Mouse (Mus musculus) kidney, postnatal 0 days (tissue): ENCODE results near the gene Fzd4. TPM values are rescaled to one million over a fixed set of nuclear protein-coding genes. Genes with fewer than 3 reads are reported as not detected.

Source experiments
- ATAC-seq: fragments of 200-750 bp; cut with Nextera tagmentation; replicated peaks from 2 replicates; pipeline ENCODE4 v1.8.0; 2017; ENCODE audit warnings: low read depth, moderate number of reproducible peaks, moderate TSS enrichment, moderate library complexity; ENCODE audit not compliant: low FRiP score
- DNase-seq: peaks from one replicate; pipeline ENCODE4 v3.0.0-alpha.2; 2016; ENCODE audit warnings: low spot score
- H3K27ac ChIP-seq: fragments of 300-500 bp; sonication (generic); 2 replicates; pipeline ENCODE4 v1.5.1; 2014; ENCODE audit warnings: mild to moderate bottlenecking
- H3K27me3 ChIP-seq: fragments of 300-500 bp; sonication (generic); 2 replicates; pipeline ENCODE4 v1.6.1; 2014; ENCODE audit warnings: low read length, mixed read lengths; ENCODE audit not compliant: insufficient read depth
- H3K36me3 ChIP-seq: fragments of 300-500 bp; sonication (generic); 2 replicates; pipeline ENCODE4 v1.6.1; 2014; ENCODE audit warnings: low read length, mixed read lengths; ENCODE audit not compliant: insufficient read depth
- H3K4me1 ChIP-seq: fragments of 300-500 bp; sonication (generic); replicated peaks from 2 replicates; pipeline ENCODE4 v1.6.1; 2014; ENCODE audit warnings: antibody characterized with exemption, low read length, mixed read lengths; ENCODE audit not compliant: insufficient read depth
- H3K4me2 ChIP-seq: fragments of 300-500 bp; sonication (generic); 2 replicates; pipeline ENCODE4 v1.6.1; 2014; ENCODE audit warnings: mild to moderate bottlenecking, low read length, moderate library complexity, mixed read lengths
- H3K4me3 ChIP-seq: fragments of 300-500 bp; sonication (generic); replicated peaks from 2 replicates; pipeline ENCODE4 v1.5.1; 2014; ENCODE audit warnings: low read depth, low read length
- H3K9ac ChIP-seq: fragments of 300-500 bp; sonication (generic); 2 replicates; pipeline ENCODE4 v1.6.1; 2014; ENCODE audit warnings: low read depth, low read length
- H3K9me3 ChIP-seq: fragments of 300-500 bp; sonication (generic); replicated peaks from 2 replicates; pipeline ENCODE4 v1.6.1; 2016; ENCODE audit warnings: low read length, inconsistent platforms, mixed read lengths
- CTCF ChIP-seq: IDR thresholded peaks from 2 replicates; pipeline ENCODE4 v1.5.1; 2016; ENCODE audit warnings: antibody characterized with exemption, low read depth, mild to moderate bottlenecking, moderate library complexity
- WGBS: fragments of 180-500 bp; shearing (Covaris S2); extraction: QIAGEN DNeasy Blood & Tissue Kit; methylation state at CpG from one replicate; pipeline ENCODE4 v1.1.7; 2014; 5-methylcytosine and 5-hydroxymethylcytosine counted together
- polyA plus RNA-seq: library from polyadenylated mRNA; unstranded; fragments of >200 nt; fragmentation: Nextera tagmentation; extraction: Ambion mirVana; gene quantifications from 2 replicates; pipeline ENCODE4 v1.2.1, GENCODE M21; 2015

Fzd4 gene
- polyA plus RNA-seq, 1 experiment from 2014 or later = 29.6 TPM

- DNase-seq (no peak), ATAC-seq (no peak)
- Histone ChIP-seq H3K27me3 (no peaks in the 10 kb centered on the region), H3K4me2 (no peak overlapping the region), H3K9me3 (no peaks in the 10 kb centered on the region), H3K4me1 (peaks cover 7% of the 10 kb centered on the region; the same call in 1 of the 2 replicates), H3K4me3 (no peak overlapping the region), H3K36me3 (no peaks in the 10 kb centered on the region), H3K9ac (no peak overlapping the region), H3K27ac (no peak overlapping the region)
- no peak for TF ChIP-seq CTCF
- WGBS = 80% methylated on average over 1 of the region's 1 CpGs
These were observed 34.1 kb upstream of the Fzd4 start for GRCm38 (mm10) chr7:89370086-89370485.

DNA sequence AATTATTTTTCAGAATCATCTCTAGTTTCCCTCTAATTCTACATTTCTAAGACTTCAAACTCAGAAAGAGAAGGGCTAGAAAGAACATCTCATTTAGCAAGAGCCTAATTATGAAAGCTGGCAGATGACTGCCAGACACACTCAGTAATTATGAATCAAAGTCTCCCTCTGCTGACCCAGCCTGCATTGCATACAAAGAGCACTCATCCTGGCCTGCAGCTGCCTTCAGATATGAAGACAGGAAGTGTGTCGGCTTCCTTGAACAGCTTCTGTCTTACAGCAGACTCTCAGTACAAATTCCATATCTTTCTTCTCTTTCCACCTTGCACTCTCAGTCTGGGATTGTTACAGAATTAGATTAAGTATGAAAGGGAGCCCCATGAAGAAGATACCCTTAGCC is 33.2 kb upstream of the Fzd4 start:
- ATAC-seq (no peak), DNase-seq (peak; percentile 65)
- Histone ChIP-seq H3K36me3 (no peaks in the 10 kb centered on the region), H3K27ac (no peak overlapping the region), H3K4me1 (peaks cover 7% of the 10 kb centered on the region; the same call in 1 of the 2 replicates), H3K4me3 (no peak overlapping the region), H3K27me3 (no peaks in the 10 kb centered on the region), H3K9ac (no peak overlapping the region), H3K9me3 (no peaks in the 10 kb centered on the region), H3K4me2 (no peak overlapping the region)
- 39% methylated on average over 1 of the region's 1 CpGs for WGBS
- TF ChIP-seq CTCF = peak; percentile 62

GRCm38 (mm10) chr7:89371623-89372295 is 32.4 kb upstream of the Fzd4 start:
- TF ChIP-seq CTCF = no peak
- Histone ChIP-seq H3K27ac (no peak overlapping the region), H3K4me3 (no peak overlapping the region), H3K9me3 (no peaks in the 10 kb centered on the region), H3K4me2 (no peak overlapping the region), H3K9ac (no peak overlapping the region), H3K27me3 (no peaks in the 10 kb centered on the region), H3K4me1 (peaks cover 7% of the 10 kb centered on the region; the same call in 1 of the 2 replicates), H3K36me3 (no peaks in the 10 kb centered on the region)
- WGBS = 66% methylated on average over 6 of the region's 6 CpGs
- ATAC-seq (no peak), DNase-seq (no peak)

GRCm38 (mm10) chr7:89380935-89381705 is 23.0 kb upstream of the Fzd4 start:
- 19% methylated on average over 7 of the region's 7 CpGs for WGBS
- DNase-seq (peak; percentile 65), ATAC-seq (no peak)
- TF ChIP-seq CTCF = no peak
- H3K9ac ChIP-seq = 0 out of 2 replicates have a peak overlapping the region, but pooled peaks have one; percentile 15
- H3K4me2 ChIP-seq = no peak overlapping the region
- H3K4me3 ChIP-seq = no peak overlapping the region
- H3K36me3 ChIP-seq = no peaks in the 10 kb centered on the region
- peaks cover 8% of the 10 kb centered on the region; the same call in 1 of the 2 replicates for H3K4me1 ChIP-seq
- H3K27me3 ChIP-seq = no peaks in the 10 kb centered on the region
- H3K27ac ChIP-seq = peak overlapping the region; percentile 74
- H3K9me3 ChIP-seq = no peaks in the 10 kb centered on the region

GRCm38 (mm10) chr7:89382892-89383291 is 21.3 kb upstream of the Fzd4 start:
- Histone ChIP-seq H3K27me3 (no peaks in the 10 kb centered on the region), H3K4me1 (peaks cover 9% of the 10 kb centered on the region; the same call in 1 of the 2 replicates), H3K9ac (no peak overlapping the region), H3K9me3 (no peaks in the 10 kb centered on the region), H3K4me3 (no peak overlapping the region), H3K27ac (no peak overlapping the region), H3K36me3 (no peaks in the 10 kb centered on the region), H3K4me2 (no peak overlapping the region)
- DNase-seq = no peak
- ATAC-seq = no peak
- no peak for TF ChIP-seq CTCF
- WGBS = 92% methylated on average over 3 of the region's 3 CpGs

DNA sequence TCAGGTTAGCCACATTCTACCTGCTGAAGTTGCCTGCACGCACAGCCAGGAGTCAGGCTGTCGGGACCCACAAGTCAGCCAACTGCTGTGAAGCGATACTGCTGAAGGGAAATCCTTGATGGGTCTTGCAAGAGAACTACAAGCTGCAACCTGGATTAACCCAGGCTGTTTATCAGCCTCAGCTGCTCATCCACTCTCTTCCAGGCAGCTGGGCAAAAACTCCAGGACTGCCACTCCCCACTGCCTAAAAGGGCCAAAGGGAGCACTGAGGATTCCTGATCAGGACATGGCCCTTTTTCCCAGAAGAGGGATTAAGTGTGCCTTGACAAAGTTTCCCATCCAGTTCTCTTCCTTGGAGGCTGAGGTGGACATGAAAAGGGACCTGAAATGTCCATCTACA is 15.2 kb upstream of the Fzd4 start:
- ATAC-seq (no peak), DNase-seq (no peak)
- H3K36me3 ChIP-seq = no peaks in the 10 kb centered on the region
- WGBS = 32% methylated on average over 3 of the region's 3 CpGs
- no peak overlapping the region for H3K4me3 ChIP-seq
- H3K27ac ChIP-seq = no peak overlapping the region; the same call in 1 of the 2 replicates
- peaks cover 9% of the 10 kb centered on the region; the same call in 1 of the 2 replicates for H3K4me1 ChIP-seq
- no peak overlapping the region for H3K9ac ChIP-seq
- TF ChIP-seq CTCF = no peak; the same call in 1 of the 2 replicates
- H3K27me3 ChIP-seq = no peaks in the 10 kb centered on the region
- no peak overlapping the region for H3K4me2 ChIP-seq
- no peaks in the 10 kb centered on the region for H3K9me3 ChIP-seq
